Mouse (Mus musculus) embryonic facial prominence, embryonic 14.5 days (tissue): Measurements from ENCODE around the gene Fbxw11. TPM values are rescaled to one million over a fixed set of nuclear protein-coding genes. Genes with fewer than 3 reads are reported as not detected.
A peak's percentile ranks its signal among the peaks of the same experiment; 100 is the strongest.

Experiments
- ATAC-seq: fragments of 200-750 bp; cut with Nextera tagmentation; 2 replicates; pipeline ENCODE4 v1.8.0; 2017; ENCODE audit warnings: low read depth, moderate number of reproducible peaks, moderate TSS enrichment
- DNase-seq: peaks from one replicate; pipeline ENCODE4 v3.0.0-alpha.2; 2015; ENCODE audit warnings: low spot score
- H3K27ac ChIP-seq: fragments of 300-500 bp; sonication (generic); replicated peaks from 2 replicates; pipeline ENCODE4 v1.5.1; 2014; ENCODE audit warnings: low read depth, mild to moderate bottlenecking, low read length, moderate library complexity
- H3K27me3 ChIP-seq: fragments of 300-500 bp; sonication (generic); replicated peaks from 2 replicates; pipeline ENCODE4 v1.6.1; 2014; ENCODE audit warnings: low read length; ENCODE audit not compliant: control insufficient read depth, insufficient read depth
- H3K36me3 ChIP-seq: fragments of 300-500 bp; sonication (generic); 2 replicates; pipeline ENCODE4 v1.6.1; 2014; ENCODE audit warnings: low read length, mixed read lengths; ENCODE audit not compliant: control insufficient read depth, insufficient read depth
- H3K4me1 ChIP-seq: fragments of 300-500 bp; sonication (generic); 2 replicates; pipeline ENCODE4 v1.6.1; 2014; ENCODE audit warnings: antibody characterized with exemption, low read length; ENCODE audit not compliant: control insufficient read depth, insufficient read depth
- H3K4me2 ChIP-seq: fragments of 300-500 bp; sonication (generic); 2 replicates; pipeline ENCODE4 v1.6.1; 2014; ENCODE audit warnings: low read depth, mild to moderate bottlenecking, low read length, moderate library complexity, mixed read lengths
- H3K4me3 ChIP-seq: fragments of 300-500 bp; sonication (generic); 2 replicates; pipeline ENCODE4 v1.5.1; 2014; ENCODE audit warnings: low read depth, mild to moderate bottlenecking, low read length
- H3K9ac ChIP-seq: fragments of 300-500 bp; sonication (generic); 2 replicates; pipeline ENCODE4 v1.6.1; 2014; ENCODE audit warnings: low read depth, mild to moderate bottlenecking, low read length, moderate library complexity, mixed read lengths
- H3K9me3 ChIP-seq: fragments of 300-500 bp; sonication (generic); 2 replicates; pipeline ENCODE4 v1.6.1; 2016; ENCODE audit warnings: low read length; ENCODE audit not compliant: control insufficient read depth
- WGBS: fragments of 180-500 bp; shearing (Covaris S2); extraction: QIAGEN DNeasy Blood & Tissue Kit; methylation state at CpG from one replicate; pipeline ENCODE4 v1.1.7; 2014; 5-methylcytosine and 5-hydroxymethylcytosine counted together
- polyA plus RNA-seq: library from polyadenylated mRNA; unstranded; fragments of >200 nt; fragmentation: Nextera tagmentation; extraction: Ambion mirVana; gene quantifications from 2 replicates; pipeline ENCODE4 v1.2.1, GENCODE M21; 2014

The Fbxw11 gene
- polyA plus RNA-seq, 1 experiment from 2014 or later, result 59.0 TPM

- Histone ChIP-seq H3K27ac (peak overlapping the region; percentile 99), H3K36me3 (no peaks in the 10 kb centered on the region), H3K27me3 (no peaks in the 10 kb centered on the region), H3K4me1 (peaks cover 33% of the 10 kb centered on the region), H3K9me3 (no peaks in the 10 kb centered on the region), H3K4me3 (peak overlapping the region; percentile 96), H3K9ac (peak overlapping the region; percentile 98), H3K4me2 (peak overlapping the region; percentile 77)
- WGBS, result 1% methylated on average over 38 of the region's 54 CpGs
- ATAC-seq, result peak; percentile 56
- peak; percentile 48 for DNase-seq
These were observed 669 bp downstream of the Fbxw11 start for GRCm38 (mm10) chr11:32642899-32643886.

GRCm38 (mm10) chr11:32644010-32644409 lies 1.5 kb downstream of the Fbxw11 start:
- Histone ChIP-seq H3K9me3 (no peaks in the 10 kb centered on the region), H3K9ac (peak overlapping the region; percentile 98), H3K4me1 (peaks cover 28% of the 10 kb centered on the region), H3K36me3 (no peaks in the 10 kb centered on the region), H3K27ac (peak overlapping the region; percentile 99; the same call in 1 of the 2 replicates), H3K27me3 (no peaks in the 10 kb centered on the region), H3K4me2 (peak overlapping the region; percentile 77), H3K4me3 (peak overlapping the region; percentile 96)
- no peak for DNase-seq
- WGBS, result 31% methylated on average over 3 of the region's 3 CpGs
- ATAC-seq, result no peak

GRCm38 (mm10) chr11:32647265-32647664 lies 4.7 kb downstream of the Fbxw11 start:
- Histone ChIP-seq H3K9ac (no peak overlapping the region), H3K9me3 (no peaks in the 10 kb centered on the region), H3K4me2 (no peak overlapping the region), H3K27ac (no peak overlapping the region), H3K27me3 (no peaks in the 10 kb centered on the region), H3K4me1 (peaks cover 13% of the 10 kb centered on the region), H3K36me3 (no peaks in the 10 kb centered on the region), H3K4me3 (no peak overlapping the region)
- 78% methylated on average over 2 of the region's 2 CpGs for WGBS
- ATAC-seq (no peak), DNase-seq (no peak)

GRCm38 (mm10) chr11:32650236-32650749 lies 7.8 kb downstream of the Fbxw11 start:
- DNase-seq (peak; percentile 30), ATAC-seq (no peak)
- Histone ChIP-seq H3K27me3 (no peaks in the 10 kb centered on the region), H3K4me2 (no peak overlapping the region), H3K9ac (no peak overlapping the region), H3K27ac (no peak overlapping the region), H3K9me3 (no peaks in the 10 kb centered on the region), H3K4me3 (no peak overlapping the region), H3K36me3 (0 out of 2 replicates have a peak, but pooled peaks cover 9% of the 10 kb centered on the region), H3K4me1 (0 out of 2 replicates have a peak, but pooled peaks cover 7% of the 10 kb centered on the region)

- H3K4me3 ChIP-seq, result no peak overlapping the region
- ATAC-seq (no peak), DNase-seq (no peak)
- H3K27me3 ChIP-seq, result no peaks in the 10 kb centered on the region
- H3K4me1 ChIP-seq, result 0 out of 2 replicates have a peak, but pooled peaks cover 7% of the 10 kb centered on the region
- no peaks in the 10 kb centered on the region for H3K9me3 ChIP-seq
- H3K4me2 ChIP-seq, result no peak overlapping the region
- H3K27ac ChIP-seq, result no peak overlapping the region
- H3K36me3 ChIP-seq, result 0 out of 2 replicates have a peak, but pooled peaks cover 9% of the 10 kb centered on the region
- WGBS, result 87% methylated on average over 7 of the region's 7 CpGs
- no peak overlapping the region for H3K9ac ChIP-seq
These were observed 8.5 kb downstream of the Fbxw11 start for GRCm38 (mm10) chr11:32650893-32651590.

- Histone ChIP-seq H3K9me3 (no peaks in the 10 kb centered on the region), H3K4me2 (no peak overlapping the region), H3K4me3 (no peak overlapping the region), H3K27ac (no peak overlapping the region), H3K9ac (no peak overlapping the region), H3K27me3 (no peaks in the 10 kb centered on the region), H3K36me3 (0 out of 2 replicates have a peak, but pooled peaks cover 9% of the 10 kb centered on the region), H3K4me1 (0 out of 2 replicates have a peak, but pooled peaks cover 7% of the 10 kb centered on the region)
- 91% methylated on average over 1 of the region's 1 CpGs for WGBS
- ATAC-seq, result no peak
- no peak for DNase-seq
These were observed 9.2 kb downstream of the Fbxw11 start for GRCm38 (mm10) chr11:32651723-32652122.

- WGBS, result 91% methylated on average over 1 of the region's 1 CpGs
- Histone ChIP-seq H3K4me1 (0 out of 2 replicates have a peak, but pooled peaks cover 7% of the 10 kb centered on the region), H3K4me2 (no peak overlapping the region), H3K27ac (no peak overlapping the region), H3K4me3 (no peak overlapping the region), H3K27me3 (no peaks in the 10 kb centered on the region), H3K9me3 (no peaks in the 10 kb centered on the region), H3K9ac (no peak overlapping the region), H3K36me3 (no peaks in the 10 kb centered on the region)
- ATAC-seq (no peak), DNase-seq (no peak)
These were observed 19.6 kb downstream of the Fbxw11 start for GRCm38 (mm10) chr11:32662082-32662656.

GRCm38 (mm10) chr11:32665639-32666038 lies 23.1 kb downstream of the Fbxw11 start:
- Histone ChIP-seq H3K27me3 (no peaks in the 10 kb centered on the region), H3K9me3 (no peaks in the 10 kb centered on the region), H3K4me1 (0 out of 2 replicates have a peak, but pooled peaks cover 7% of the 10 kb centered on the region), H3K27ac (no peak overlapping the region), H3K9ac (no peak overlapping the region), H3K4me2 (no peak overlapping the region), H3K4me3 (no peak overlapping the region), H3K36me3 (no peaks in the 10 kb centered on the region)
- 85% methylated on average over 3 of the region's 3 CpGs for WGBS
- DNase-seq (no peak), ATAC-seq (no peak)
